Mouse (Mus musculus) CD4-positive, CD25-positive, alpha-beta regulatory T cell, adult 4 months (primary cell): Measurements from ENCODE around the gene Cltc. TPM values are rescaled to one million over a fixed set of nuclear protein-coding genes. Genes with fewer than 3 reads are reported as not detected.
"Not testable (repeated sequence)": the region's sequence is repeated elsewhere in the genome, so short reads cannot be mapped to it uniquely, and the experiment has no call there.

Experiments used
- ATAC-seq: one replicate; pipeline ENCODE4 v1.8.0; 2017
- polyA plus RNA-seq, 2 experiments: library from polyadenylated mRNA; unstranded; fragments of 100-300 nt; shearing (Covaris generic); gene quantifications; one replicate each; pipeline ENCODE4 v1.2.1; 2017

Cltc gene
- polyA plus RNA-seq, 2 experiments from 2014 or later: 80.2 to 87.2 TPM

GRCm38 (mm10) chr11:86738308-86738707 is 19.1 kb downstream of the Cltc start:
- not testable (repeated sequence) for ATAC-seq

- no peak for ATAC-seq
These were observed 19.9 kb downstream of the Cltc start for GRCm38 (mm10) chr11:86737301-86738000.

- no peak for ATAC-seq
These were observed 22.4 kb downstream of the Cltc start for GRCm38 (mm10) chr11:86734993-86735392.

GRCm38 (mm10) chr11:86734241-86734939 is 23.0 kb downstream of the Cltc start:
- ATAC-seq: no peak

- ATAC-seq: no peak
These were observed 25.9 kb downstream of the Cltc start for GRCm38 (mm10) chr11:86731443-86731842.

GRCm38 (mm10) chr11:86725607-86726006 is 31.8 kb downstream of the Cltc start:
- ATAC-seq: no peak

- ATAC-seq: no peak
These were observed 32.4 kb downstream of the Cltc start for GRCm38 (mm10) chr11:86724982-86725381.

GRCm38 (mm10) chr11:86724004-86724403 is 33.4 kb downstream of the Cltc start:
- ATAC-seq: no peak

GRCm38 (mm10) chr11:86719390-86719789 is 38.0 kb downstream of the Cltc start:
- ATAC-seq: no peak

GRCm38 (mm10) chr11:86718369-86718768 is 39.0 kb downstream of the Cltc start:
- ATAC-seq: no peak

GRCm38 (mm10) chr11:86717306-86718065 is 39.9 kb downstream of the Cltc start:
- no peak for ATAC-seq

GRCm38 (mm10) chr11:86714606-86715005 is 42.8 kb downstream of the Cltc start:
- no peak for ATAC-seq

- no peak for ATAC-seq
These were observed 56.2 kb downstream of the Cltc start for GRCm38 (mm10) chr11:86701151-86701550.

GRCm38 (mm10) chr11:86695461-86695860 is 61.9 kb downstream of the Cltc start:
- no peak for ATAC-seq

- ATAC-seq: no peak
These were observed 64.8 kb downstream of the Cltc start for GRCm38 (mm10) chr11:86692546-86692945.

- no peak for ATAC-seq
These were observed 65.4 kb downstream of the Cltc start for GRCm38 (mm10) chr11:86691956-86692355.

GRCm38 (mm10) chr11:86691482-86691881 is 65.9 kb downstream of the Cltc start:
- ATAC-seq: no peak

- no peak for ATAC-seq
These were observed 67.0 kb downstream of the Cltc start for GRCm38 (mm10) chr11:86690383-86690782.

- ATAC-seq: no peak
These were observed 72.0 kb downstream of the Cltc start for GRCm38 (mm10) chr11:86685366-86685765.

GRCm38 (mm10) chr11:86684126-86685012 is 73.0 kb downstream of the Cltc start:
- peak; percentile 29 for ATAC-seq

- peak; percentile 91 for ATAC-seq
These were observed 73.8 kb downstream of the Cltc start, which contains the start of the genes Vmp1 and Ptrh2 for GRCm38 (mm10) chr11:86683395-86684125. Gene Vmp1 (minus strand): TSS chr11:86683836. Gene Ptrh2 (plus strand): TSS chr11:86683985.
